Mouse (Mus musculus) MEL (cell line): ENCODE measurements around the gene Gins1. TPM values are rescaled to one million over a fixed set of nuclear protein-coding genes. Genes with fewer than 3 reads are reported as not detected.
"Not testable (repeated sequence)": the region's sequence is repeated elsewhere in the genome, so short reads cannot be mapped to it uniquely, and the experiment has no call there.

Experiments used
- DNase-seq: peaks from one replicate; pipeline ENCODE4 v3.0.0; 2011; ENCODE audit warnings: low read depth, low spot score
- H3K27ac ChIP-seq: 2 replicates; pipeline ENCODE4 v1.5.1; 2012; ENCODE audit warnings: low read depth, mild to moderate bottlenecking, control low read depth, low read length, moderate library complexity; ENCODE audit not compliant: control insufficient read depth
- H3K27me3 ChIP-seq, 2 experiments: fragments of 150-350 bp in 1 of 2; sonication (generic) in 1 of 2; 2 replicates each; pipeline ENCODE4 v1.6.1; 2012; ENCODE audit warnings: low read length in 2 of 2, mild to moderate bottlenecking in 2 of 2, improper control_type of control experiment in 1 of 2, moderate library complexity in 1 of 2; ENCODE audit not compliant: insufficient read depth in 2 of 2, control insufficient read depth in 1 of 2
- H3K36me3 ChIP-seq, 2 experiments: 2 replicates each; pipeline ENCODE4 v1.6.1; 2012 to 2014; ENCODE audit warnings: low read length in 2 of 2, improper control_type of control experiment in 1 of 2, inconsistent platforms in 1 of 2, mild to moderate bottlenecking in 1 of 2; ENCODE audit not compliant: insufficient read depth in 2 of 2, control insufficient read depth in 1 of 2
- H3K4me1 ChIP-seq, 2 experiments: fragments of 150-350 bp in 1 of 2; sonication (generic) in 1 of 2; 2 replicates each; pipeline ENCODE4 v1.6.1; 2012; ENCODE audit warnings: low read length in 2 of 2, improper control_type of control experiment in 1 of 2, mild to moderate bottlenecking in 1 of 2; ENCODE audit not compliant: insufficient read depth in 2 of 2, control insufficient read depth in 1 of 2
- H3K4me3 ChIP-seq, 2 experiments: fragments of 150-350 bp in 1 of 2; sonication (generic) in 1 of 2; 2 replicates each; pipeline ENCODE4 v1.5.1; 2012; ENCODE audit warnings: low read depth in 2 of 2, low read length in 2 of 2, mild to moderate bottlenecking in 2 of 2, moderate library complexity in 2 of 2, control low read depth in 1 of 2, improper control_type of control experiment in 1 of 2; ENCODE audit not compliant: control insufficient read depth in 1 of 2, insufficient read depth in 1 of 2
- H3K79me2 ChIP-seq: 2 replicates; pipeline ENCODE4 v1.6.1; 2012; ENCODE audit warnings: mild to moderate bottlenecking, low read length, moderate library complexity; ENCODE audit not compliant: control insufficient read depth, poor library complexity, insufficient read depth
- H3K9ac ChIP-seq: 2 replicates; pipeline ENCODE4 v1.6.1; 2012; ENCODE audit warnings: low read depth, mild to moderate bottlenecking, control low read depth, low read length, moderate library complexity; ENCODE audit not compliant: control insufficient read depth, poor library complexity, severe bottlenecking
- H3K9me3 ChIP-seq: fragments of 150-350 bp; sonication (generic); replicated peaks from 2 replicates; pipeline ENCODE4 v1.6.1; 2012; ENCODE audit warnings: mild to moderate bottlenecking, low read length, improper control_type of control experiment, moderate library complexity; ENCODE audit not compliant: insufficient read depth
- BHLHE40 ChIP-seq: IDR thresholded peaks from 2 replicates; pipeline ENCODE4 v1.6.1; 2012; ENCODE audit warnings: low read depth, mild to moderate bottlenecking, inconsistent platforms, low read length, improper control_type of control experiment, borderline replicate concordance
- CHD1 ChIP-seq: IDR thresholded peaks from 2 replicates; pipeline ENCODE4 v1.6.1; 2012; ENCODE audit warnings: low read depth, mild to moderate bottlenecking, inconsistent platforms, low read length, improper control_type of control experiment
- CHD2 ChIP-seq: IDR thresholded peaks from 2 replicates; pipeline ENCODE4 v1.6.1; 2011; ENCODE audit warnings: low read length, improper control_type of control experiment
- EP300 ChIP-seq, 2 experiments: IDR thresholded peaks; 2 replicates each; pipeline ENCODE4 v1.6.1; 2011; ENCODE audit warnings: improper control_type of control experiment in 2 of 2, low read length in 2 of 2, low read depth in 1 of 2, mild to moderate bottlenecking in 1 of 2
- ETS1 ChIP-seq: IDR thresholded peaks from 2 replicates; pipeline ENCODE4 v1.6.1; 2012; ENCODE audit warnings: low read depth, mild to moderate bottlenecking, inconsistent platforms, low read length, improper control_type of control experiment, moderate library complexity
- GABPA ChIP-seq: IDR thresholded peaks from 2 replicates; pipeline ENCODE4 v1.6.1; 2012; ENCODE audit warnings: low read depth, mild to moderate bottlenecking, inconsistent platforms, low read length, improper control_type of control experiment, moderate library complexity
- GATA1 ChIP-seq: IDR thresholded peaks from 2 replicates; pipeline ENCODE4 v1.6.1; 2011; ENCODE audit warnings: low read depth, low read length, improper control_type of control experiment
- KAT2A ChIP-seq: conservative IDR thresholded peaks from 2 replicates; pipeline ENCODE4 v1.6.1; 2012; ENCODE audit warnings: low read depth, low read length, improper control_type of control experiment, inconsistent platforms
- MEF2A ChIP-seq: IDR thresholded peaks from 2 replicates; pipeline ENCODE4 v1.6.1; 2014; ENCODE audit warnings: low read depth, mild to moderate bottlenecking, inconsistent platforms, low read length, improper control_type of control experiment; ENCODE audit not compliant: poor library complexity, insufficient replicate concordance, severe bottlenecking; ENCODE audit errors: extremely low read depth
- MYC ChIP-seq: IDR thresholded peaks from 2 replicates; pipeline ENCODE4 v1.6.1; 2011; ENCODE audit warnings: low read depth, mild to moderate bottlenecking, low read length, improper control_type of control experiment, moderate library complexity
- NELFE ChIP-seq: IDR thresholded peaks from 2 replicates; pipeline ENCODE4 v1.6.1; 2011; ENCODE audit warnings: low read depth, low read length, improper control_type of control experiment
- NRF1 ChIP-seq: IDR thresholded peaks from 2 replicates; pipeline ENCODE4 v1.6.1; 2014; ENCODE audit warnings: low read depth, mild to moderate bottlenecking, inconsistent platforms, low read length, improper control_type of control experiment, moderate library complexity; ENCODE audit not compliant: poor library complexity, insufficient read depth, severe bottlenecking
- POLR2AphosphoS2 ChIP-seq: IDR thresholded peaks from 2 replicates; pipeline ENCODE4 v1.6.1; 2011; ENCODE audit warnings: low read length, improper control_type of control experiment
- POLR2AphosphoS5 ChIP-seq: IDR thresholded peaks from 2 replicates; pipeline ENCODE4 v1.6.1; 2012; ENCODE audit warnings: low read depth, borderline replicate concordance, mild to moderate bottlenecking, inconsistent platforms, low read length, moderate library complexity, mixed read lengths
- RAD21 ChIP-seq: IDR thresholded peaks from 2 replicates; pipeline ENCODE4 v1.6.1; 2011; ENCODE audit warnings: mild to moderate bottlenecking, low read depth, low read length, improper control_type of control experiment
- RCOR1 ChIP-seq: IDR thresholded peaks from 2 replicates; pipeline ENCODE4 v1.6.1; 2012; ENCODE audit warnings: low read depth, mild to moderate bottlenecking, inconsistent platforms, low read length, improper control_type of control experiment
- SIN3A ChIP-seq: IDR thresholded peaks from 2 replicates; pipeline ENCODE4 v1.6.1; 2012; ENCODE audit warnings: low read length, improper control_type of control experiment, inconsistent platforms
- SMC3 ChIP-seq: IDR thresholded peaks from 2 replicates; pipeline ENCODE4 v1.6.1; 2011; ENCODE audit warnings: low read depth, low read length, improper control_type of control experiment
- TBP ChIP-seq: IDR thresholded peaks from 2 replicates; pipeline ENCODE4 v1.8.0; 2011; ENCODE audit warnings: low read depth, low read length, improper control_type of control experiment
- TCF12 ChIP-seq: IDR thresholded peaks from 2 replicates; pipeline ENCODE4 v1.6.1; 2014; ENCODE audit warnings: low read depth, mild to moderate bottlenecking, inconsistent platforms, low read length, improper control_type of control experiment, moderate library complexity
- USF1 ChIP-seq: IDR thresholded peaks from 2 replicates; pipeline ENCODE4 v1.6.1; 2014; ENCODE audit warnings: low read depth, mild to moderate bottlenecking, inconsistent platforms, low read length, improper control_type of control experiment, moderate library complexity
- ZKSCAN1 ChIP-seq: IDR thresholded peaks from 2 replicates; pipeline ENCODE4 v1.6.1; 2012; ENCODE audit warnings: low read depth, mild to moderate bottlenecking, inconsistent platforms, low read length, improper control_type of control experiment, moderate library complexity
- ZMIZ1 ChIP-seq: IDR thresholded peaks from 2 replicates; pipeline ENCODE4 v1.6.1; 2012; ENCODE audit warnings: low read depth, mild to moderate bottlenecking, inconsistent platforms, low read length, improper control_type of control experiment, moderate library complexity
- ZNF384 ChIP-seq: IDR thresholded peaks from 2 replicates; pipeline ENCODE4 v1.6.1; 2012; ENCODE audit warnings: low read depth, mild to moderate bottlenecking, inconsistent platforms, low read length, improper control_type of control experiment
- polyA plus RNA-seq, 2 experiments: library from polyadenylated mRNA; stranded (reverse) in 1 of 2; unstranded in 1 of 2; fragments of >175 nt in 1 of 2; fragments of >200 nt in 1 of 2; gene quantifications; 2 replicates each; pipeline versions ENCODE4 v1.2.1 to v1.2.4; 2012; ENCODE audit warnings: low replicate concordance in 2 of 2, low read depth in 1 of 2; ENCODE audit not compliant: insufficient read length in 2 of 2, insufficient read depth in 1 of 2, missing spikeins in 1 of 2
- total RNA-seq: library from RNA; depleted of rRNA; stranded (reverse); fragments of 300-350 nt; gene quantifications from 2 replicates; pipeline ENCODE4 v1.2.3, GENCODE M21; 2012

Gins1 gene
- total and polyA plus RNA-seq, 3 experiments = 64.8 to 68.7 TPM; not detected in 1

- TF ChIP-seq SMC3 (no peak), RCOR1 (0 out of 2 replicates have a peak, but pooled peaks have one; percentile 9), TCF12 (peak; percentile 59), KAT2A (peak; percentile 67; the same call in 1 of the 2 replicates), ETS1 (no peak), SIN3A (peak; percentile 95), POLR2AphosphoS5 (no peak), MYC (no peak), ZNF384 (no peak; the same call in 1 of the 2 replicates), ZMIZ1 (peak; percentile 53; the same call in 1 of the 2 replicates), POLR2AphosphoS2 (peak; percentile 56; the same call in 1 of the 2 replicates), NELFE (peak; percentile 75)
Observed at GRCm38 (mm10) chr2:150904272-150904935, 796 bp upstream of the Gins1 start, which contains the start of gene Abhd12 (continued).

- Histone ChIP-seq H3K36me3 (peaks cover 0 to 11% of the 10 kb centered on the region in 2 experiments; a peak in 2 of 4 replicates), H3K4me3 (peak overlapping the region; percentile 41 to 91), H3K79me2 (peaks cover 13% of the 10 kb centered on the region), H3K27ac (peak overlapping the region; percentile 64), H3K9ac (peak overlapping the region; percentile 81)
- H3K9me3 ChIP-seq, DNase-seq, H3K4me1 ChIP-seq, H3K27me3 ChIP-seq: not testable (repeated sequence)
- TF ChIP-seq CHD1 (0 out of 2 replicates have a peak, but pooled peaks have one; percentile 28), MYC (peak; percentile 35), ZNF384 (0 out of 2 replicates have a peak, but pooled peaks have one; percentile 20)
Observed at GRCm38 (mm10) chr2:150908881-150909280, 3.7 kb downstream of the Gins1 start.

- Histone ChIP-seq H3K9ac (peak overlapping the region; percentile 97), H3K9me3 (no peaks in the 10 kb centered on the region), H3K36me3 (peaks cover 0 to 11% of the 10 kb centered on the region in 2 experiments; a peak in 2 of 4 replicates), H3K4me1 (peaks cover 2 to 4% of the 10 kb centered on the region in 2 experiments; a peak in 2 of 4 replicates), H3K79me2 (peaks cover 12% of the 10 kb centered on the region), H3K4me3 (peak overlapping the region; percentile 84 to 91), H3K27me3 (no peaks in the 10 kb centered on the region), H3K27ac (peak overlapping the region; percentile 98)
- peak; percentile 98 for DNase-seq
- TF ChIP-seq USF1 (no peak), CHD2 (no peak), RAD21 (no peak), RCOR1 (peak; percentile 63), NELFE (peak; percentile 83), SIN3A (peak; percentile 93), CHD1 (no peak), MEF2A (0 out of 2 replicates have a peak, but pooled peaks have one; percentile 24), GATA1 (peak; percentile 77), ZKSCAN1 (peak; percentile 74; the same call in 1 of the 2 replicates), BHLHE40 (0 out of 2 replicates have a peak, but pooled peaks have one; percentile 21), KAT2A (peak; percentile 52; the same call in 1 of the 2 replicates), EP300 (IDR thresholded peaks at IDR 0.05; ENCODE audit: low read depth in 1 of 2, low read length in 2 of 2) (peak; percentile 40 to 55), SMC3 (no peak), ZMIZ1 (peak; percentile 88), ZNF384 (peak; percentile 99), TBP (peak; percentile 26; the same call in 1 of the 2 replicates), GABPA (no peak), TCF12 (peak; percentile 26), NRF1 (no peak)
Observed at GRCm38 (mm10) chr2:150909429-150910039, 4.3 kb downstream of the Gins1 start.
